In the genomic region with DNA sequence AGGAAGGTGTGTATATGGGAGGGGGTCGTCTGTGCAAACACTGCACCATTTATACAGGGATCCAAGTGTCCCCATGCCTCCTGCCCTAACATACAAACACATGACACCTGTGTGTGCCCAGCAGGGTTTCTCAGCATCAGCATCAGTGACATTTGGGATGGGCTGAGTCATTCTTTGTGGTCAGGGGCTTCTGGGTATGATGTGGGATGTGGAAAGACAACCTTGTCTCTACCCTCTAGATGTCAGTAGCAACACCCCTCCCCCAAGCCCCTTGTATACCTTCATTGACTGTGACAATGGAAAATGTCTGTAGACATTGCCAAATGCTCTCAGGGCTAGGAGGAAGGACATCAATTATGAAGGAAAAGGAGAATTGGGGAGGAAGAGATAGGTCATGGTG, we compare ENCODE assay signal across 27 mouse cellular contexts. TPM values are rescaled to one million over a fixed set of nuclear protein-coding genes. Genes with fewer than 3 reads are reported as not detected.
"Had no signal": no experiment of that assay in that cellular context is flagged by ENCODE, and none has a peak within 500 bp of the region (broad histone marks: within the 10 kb centered on the region; RNA-seq: fewer than 3 reads in every experiment).

No protein-coding gene starts in this region.

- H3K4me3 ChIP-seq: liver, embryonic 15.5 days; lung, embryonic 15.5 days; megakaryocyte, embryonic 14.5 days; midbrain, embryonic 13.5 days; midbrain, embryonic 15.5 days; neural tube, embryonic 13.5 days; neural tube, embryonic 15.5 days had no signal

- H3K27me3 ChIP-seq: liver, embryonic 15.5 days; lung, embryonic 15.5 days; midbrain, embryonic 13.5 days; neural tube, embryonic 13.5 days; neural tube, embryonic 15.5 days had no signal

- DNase-seq: liver, postnatal 0 days; lung, adult 2 months; lung, postnatal 14 days; lung, postnatal 36 days; right cerebral cortex, postnatal 25 days; right cerebral cortex, postnatal 4 days; spleen, adult 18-20 months; thymus, adult 18-20 months; thymus, postnatal 14 days; thymus, postnatal 36 days had no signal

- H3K27ac ChIP-seq: liver, embryonic 15.5 days; lung, embryonic 15.5 days; macrophage; midbrain, embryonic 13.5 days; midbrain, embryonic 15.5 days; neural tube, embryonic 13.5 days; neural tube, embryonic 15.5 days had no signal

- H3K36me3 ChIP-seq: liver, embryonic 15.5 days; lung, embryonic 15.5 days; midbrain, embryonic 13.5 days; midbrain, embryonic 15.5 days; neural tube, embryonic 13.5 days; neural tube, embryonic 15.5 days had no signal

- H3K4me1 ChIP-seq: liver, embryonic 15.5 days; lung, embryonic 15.5 days; midbrain, embryonic 13.5 days; midbrain, embryonic 15.5 days; neural tube, embryonic 13.5 days had no signal

- ATAC-seq: liver, postnatal 0 days; lung, postnatal 0 days; midbrain, embryonic 13.5 days; midbrain, embryonic 15.5 days had no signal

RNA-seq across cellular contexts. Expression of gene Ccn5, which starts 10.5 kb away (rescaled TPM):
- total RNA-seq: monocyte, adult 5-6 weeks had no signal
- polyA plus RNA-seq: macrophage; small intestine, adult 2 months had no signal

RNA-seq across cellular contexts. Expression of gene Kcnk15, which starts 22.3 kb away (rescaled TPM):
- total RNA-seq: megakaryocyte progenitor cell, adult 5-6 weeks; monocyte, adult 5-6 weeks had no signal
- polyA plus RNA-seq: liver, embryonic 15.5 days; liver, postnatal 0 days; lung, adult 2 months; lung, embryonic 15.5 days; lung, postnatal 0 days; macrophage; midbrain, embryonic 11.5 days; neural tube, embryonic 11.5 days; neural tube, embryonic 13.5 days; neural tube, embryonic 15.5 days; small intestine, adult 2 months; stomach, embryonic 14.5 days; stomach, embryonic 16.5 days; thymus, postnatal 0 days had no signal
